Mouse (Mus musculus) heart, embryonic 11.5 days (tissue): ENCODE results near the gene Myl7. TPM values are rescaled to one million over a fixed set of nuclear protein-coding genes. Genes with fewer than 3 reads are reported as not detected.
A peak's percentile ranks its signal among the peaks of the same experiment; 100 is the strongest.

ENCODE experiments used
- ATAC-seq: fragments of 200-750 bp; cut with Nextera tagmentation; replicated peaks from 2 replicates; pipeline ENCODE4 v1.8.0; 2017; ENCODE audit warnings: moderate library complexity; ENCODE audit not compliant: insufficient number of reproducible peaks, low FRiP score, low TSS enrichment
- H3K27ac ChIP-seq: fragments of 300-500 bp; sonication (generic); 2 replicates; pipeline ENCODE4 v1.5.1; 2014; ENCODE audit warnings: mild to moderate bottlenecking, low read depth, low read length
- H3K27me3 ChIP-seq: fragments of 300-500 bp; sonication (generic); 2 replicates; pipeline ENCODE4 v1.6.1; 2014; ENCODE audit warnings: mild to moderate bottlenecking, low read length, mixed read lengths; ENCODE audit not compliant: control insufficient read depth, insufficient read depth
- H3K36me3 ChIP-seq: fragments of 300-500 bp; sonication (generic); 2 replicates; pipeline ENCODE4 v1.6.1; 2014; ENCODE audit warnings: mild to moderate bottlenecking, low read length, moderate library complexity, mixed read lengths; ENCODE audit not compliant: control insufficient read depth, insufficient read depth
- H3K4me1 ChIP-seq: fragments of 300-500 bp; sonication (generic); 2 replicates; pipeline ENCODE4 v1.6.1; 2014; ENCODE audit warnings: low read length; ENCODE audit not compliant: control insufficient read depth, insufficient read depth
- H3K4me2 ChIP-seq: fragments of 300-500 bp; sonication (generic); 2 replicates; pipeline ENCODE4 v1.6.1; 2014; ENCODE audit warnings: mild to moderate bottlenecking, moderate library complexity
- H3K4me3 ChIP-seq: fragments of 300-500 bp; sonication (generic); 2 replicates; pipeline ENCODE4 v1.5.1; 2014; ENCODE audit warnings: low read depth, low read length
- H3K9ac ChIP-seq: fragments of 300-500 bp; sonication (generic); 2 replicates; pipeline ENCODE4 v1.6.1; 2014; ENCODE audit warnings: mild to moderate bottlenecking, low read depth, low read length, moderate library complexity
- H3K9me3 ChIP-seq: fragments of 300-500 bp; sonication (generic); replicated peaks from 2 replicates; pipeline ENCODE4 v1.6.1; 2016; ENCODE audit warnings: low read length; ENCODE audit not compliant: control insufficient read depth
- WGBS: fragments of 180-500 bp; shearing (Covaris S2); extraction: QIAGEN DNeasy Blood & Tissue Kit; methylation state at CpG from one replicate; pipeline ENCODE4 v1.1.7; 2014; ENCODE audit not compliant: insufficient replicate concordance; 5-methylcytosine and 5-hydroxymethylcytosine counted together
- polyA plus RNA-seq: library from polyadenylated mRNA; unstranded; fragments of >200 nt; fragmentation: Nextera tagmentation; extraction: Ambion mirVana; gene quantifications from 2 replicates; pipeline ENCODE4 v1.2.1, GENCODE M21; 2014

Myl7 gene
- polyA plus RNA-seq, 1 experiment from 2014 or later, result 7,501 TPM

DNA sequence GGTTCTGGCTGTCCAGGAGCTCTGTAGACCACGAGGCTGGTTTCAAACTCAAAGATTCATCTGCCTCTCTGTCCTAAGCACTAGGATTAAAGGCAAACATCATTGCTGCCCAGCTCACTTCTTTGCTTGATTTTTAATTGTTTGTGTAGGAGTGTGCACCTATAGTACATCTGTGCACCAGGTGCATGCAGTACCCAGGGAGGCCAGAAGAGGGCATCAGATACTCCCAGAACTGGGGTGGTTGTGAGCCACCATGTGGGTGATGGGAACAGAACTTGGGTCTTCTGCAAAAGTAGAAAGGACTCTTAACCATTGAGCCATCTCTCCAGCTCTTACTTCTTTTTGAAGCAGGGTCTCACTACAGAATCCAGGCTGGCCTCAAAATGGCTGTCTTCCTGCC lies 39.9 kb downstream of the Myl7 start:
- H3K36me3 ChIP-seq, result no peaks in the 10 kb centered on the region
- no peak overlapping the region for H3K4me3 ChIP-seq
- no peak overlapping the region for H3K27ac ChIP-seq
- H3K9ac ChIP-seq, result no peak overlapping the region
- H3K4me2 ChIP-seq, result no peak overlapping the region
- WGBS, result 77% methylated on average over 1 of the region's 1 CpGs
- H3K9me3 ChIP-seq, result peaks cover 4% of the 10 kb centered on the region
- peaks cover 5% of the 10 kb centered on the region; the same call in 1 of the 2 replicates for H3K27me3 ChIP-seq
- no peak for ATAC-seq
- H3K4me1 ChIP-seq, result peaks cover 26% of the 10 kb centered on the region

DNA sequence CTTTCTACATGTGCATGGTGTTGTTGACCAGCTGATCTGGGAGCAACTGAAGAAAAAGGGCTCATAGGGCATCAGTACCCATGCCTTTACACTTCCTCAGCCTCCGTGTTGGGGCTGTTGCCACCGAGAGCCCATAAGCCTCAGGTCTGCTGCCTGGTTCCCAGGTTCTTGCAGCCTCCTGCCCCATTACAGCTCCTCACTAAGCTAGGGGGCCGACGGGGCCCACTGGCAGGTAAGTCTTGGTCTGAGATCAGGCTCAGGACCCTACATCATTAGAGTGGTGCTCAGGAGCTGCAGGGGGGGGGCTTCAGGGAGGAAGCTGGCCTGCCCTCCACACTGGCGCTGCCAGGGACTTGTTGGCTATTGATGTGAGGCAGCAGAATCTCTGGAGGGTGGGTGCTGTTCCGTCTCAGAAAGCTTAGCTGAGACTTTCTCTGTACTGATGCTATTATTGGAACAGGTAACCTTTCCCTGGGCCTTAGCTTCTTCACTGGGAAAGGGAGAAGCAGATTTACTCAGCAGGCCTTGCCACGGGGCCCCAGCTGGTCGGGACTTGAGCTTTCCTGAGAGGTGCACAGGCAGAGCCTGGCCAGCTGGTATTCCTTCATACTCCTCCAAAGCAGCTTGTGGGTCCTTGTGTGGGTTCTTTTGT lies 42.0 kb downstream of the Myl7 start:
- H3K4me1 ChIP-seq, result peaks cover 26% of the 10 kb centered on the region
- no peak overlapping the region for H3K27ac ChIP-seq
- 66% methylated on average over 8 of the region's 8 CpGs for WGBS
- H3K9ac ChIP-seq, result no peak overlapping the region
- ATAC-seq, result no peak
- no peak overlapping the region for H3K4me2 ChIP-seq
- no peak overlapping the region for H3K4me3 ChIP-seq
- peaks cover 4% of the 10 kb centered on the region for H3K9me3 ChIP-seq
- no peaks in the 10 kb centered on the region for H3K36me3 ChIP-seq
- H3K27me3 ChIP-seq, result peaks cover 5% of the 10 kb centered on the region; the same call in 1 of the 2 replicates

DNA sequence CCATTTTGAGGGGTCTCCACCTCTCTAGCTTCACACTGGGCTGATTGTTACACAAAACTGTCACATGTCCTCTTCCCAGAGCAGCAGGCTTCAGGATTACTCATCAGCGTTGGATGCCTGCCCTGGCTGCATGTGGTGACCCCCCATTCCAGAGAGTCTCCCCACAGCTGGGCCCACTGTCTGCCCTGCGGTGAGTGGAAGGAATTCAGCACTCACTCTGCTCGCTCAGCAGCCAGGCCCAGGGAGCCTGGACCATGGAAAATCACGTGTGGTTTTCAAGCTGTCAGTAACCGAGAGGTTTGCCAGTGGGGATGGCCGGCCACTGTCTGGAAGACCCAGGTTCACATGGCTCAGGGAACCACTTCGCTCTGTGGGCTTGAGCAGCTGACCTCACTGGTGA lies 42.7 kb downstream of the Myl7 start:
- H3K4me3 ChIP-seq, result no peak overlapping the region
- H3K9me3 ChIP-seq, result peaks cover 4% of the 10 kb centered on the region
- no peak for ATAC-seq
- no peak overlapping the region for H3K27ac ChIP-seq
- H3K9ac ChIP-seq, result peak overlapping the region; percentile 43; the same call in 1 of the 2 replicates
- 36% methylated on average over 7 of the region's 7 CpGs for WGBS
- H3K4me2 ChIP-seq, result no peak overlapping the region
- peaks cover 25% of the 10 kb centered on the region for H3K4me1 ChIP-seq
- H3K27me3 ChIP-seq, result peaks cover 2% of the 10 kb centered on the region; the same call in 1 of the 2 replicates
- H3K36me3 ChIP-seq, result no peaks in the 10 kb centered on the region

DNA sequence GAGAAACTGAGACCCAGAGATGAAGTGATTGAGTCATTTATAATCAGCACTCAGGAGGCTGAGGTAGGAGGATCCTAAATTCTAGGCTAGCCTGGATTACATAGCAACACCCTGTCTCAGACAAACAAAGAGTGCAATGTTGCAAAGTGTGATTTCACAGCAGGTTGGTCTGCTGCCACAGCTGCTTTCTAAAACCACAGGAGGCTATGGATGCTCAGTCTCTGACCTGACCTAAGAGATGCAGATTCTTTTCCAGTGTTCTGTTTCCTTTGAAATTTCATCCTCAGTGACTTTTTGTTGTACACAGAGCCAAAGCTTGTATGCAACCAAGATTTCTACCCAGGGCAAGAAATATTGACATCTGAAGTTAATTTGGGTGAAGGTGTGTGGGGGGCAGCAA lies 43.1 kb downstream of the Myl7 start:
- Histone ChIP-seq H3K27me3 (0 out of 2 replicates have a peak, but pooled peaks cover 2% of the 10 kb centered on the region), H3K4me2 (no peak overlapping the region), H3K27ac (no peak overlapping the region), H3K4me3 (no peak overlapping the region), H3K4me1 (peaks cover 25% of the 10 kb centered on the region), H3K9ac (no peak overlapping the region), H3K9me3 (peaks cover 4% of the 10 kb centered on the region), H3K36me3 (no peaks in the 10 kb centered on the region)
- ATAC-seq, result no peak

DNA sequence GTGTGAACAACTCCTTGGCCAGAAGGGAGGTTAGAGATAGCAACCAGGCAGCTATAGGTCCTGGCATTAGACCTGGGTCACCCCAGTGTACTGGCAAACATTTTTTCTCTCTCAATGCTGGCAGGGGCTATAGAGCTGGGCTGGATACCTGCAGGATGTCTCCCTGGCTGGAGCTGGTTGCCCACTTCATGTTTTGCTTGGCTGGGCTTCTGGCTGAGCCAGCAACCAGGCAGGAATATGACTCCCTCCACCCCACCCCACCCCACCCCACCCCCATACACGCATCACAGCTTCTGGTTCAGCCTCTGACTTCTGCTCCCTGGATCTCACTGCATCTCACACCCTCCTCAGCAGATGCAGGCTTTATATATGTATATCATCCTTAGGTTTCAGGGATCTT lies 46.3 kb downstream of the Myl7 start:
- no peaks in the 10 kb centered on the region for H3K36me3 ChIP-seq
- peaks cover 25% of the 10 kb centered on the region for H3K4me1 ChIP-seq
- no peak overlapping the region for H3K4me2 ChIP-seq
- no peak overlapping the region for H3K27ac ChIP-seq
- 17% methylated on average over 1 of the region's 1 CpGs for WGBS
- H3K27me3 ChIP-seq, result no peaks in the 10 kb centered on the region
- no peak overlapping the region for H3K9ac ChIP-seq
- no peaks in the 10 kb centered on the region for H3K9me3 ChIP-seq
- no peak for ATAC-seq
- H3K4me3 ChIP-seq, result no peak overlapping the region

DNA sequence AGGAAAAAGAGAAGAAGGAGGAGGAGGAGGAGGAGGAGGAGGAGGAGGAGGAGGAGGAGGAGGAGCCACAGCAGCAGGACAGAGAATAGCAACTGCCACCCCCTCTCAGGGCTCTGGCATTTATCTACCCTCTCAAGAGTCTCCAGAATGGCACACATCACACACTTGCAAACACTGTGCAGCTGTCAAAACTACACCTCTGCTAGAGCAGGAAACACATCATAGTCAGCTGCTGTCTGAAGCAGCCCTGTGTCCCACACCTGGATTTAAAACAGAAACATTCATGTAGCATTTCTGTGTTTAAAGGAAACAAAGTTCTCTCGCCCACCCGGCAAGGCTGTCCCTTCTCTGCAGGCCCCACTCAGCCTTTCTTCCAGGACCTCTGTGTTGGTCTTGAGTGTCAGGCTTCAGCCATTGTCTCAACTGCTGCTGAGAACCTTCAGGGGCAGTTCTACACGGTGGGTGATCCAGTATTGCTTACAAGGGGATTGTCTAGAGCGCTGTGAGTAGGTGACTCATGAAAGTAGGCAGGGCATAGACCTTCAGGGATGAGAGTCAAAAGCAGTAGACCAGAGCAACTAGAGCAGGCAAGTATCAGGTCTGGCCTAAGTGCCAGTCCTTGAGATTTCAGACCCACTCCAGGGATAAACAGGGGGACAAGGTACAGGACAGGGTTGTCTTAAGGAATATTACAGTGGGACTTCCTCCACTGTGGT lies 47.4 kb downstream of the Myl7 start:
- Histone ChIP-seq H3K4me3 (no peak overlapping the region), H3K27me3 (no peaks in the 10 kb centered on the region), H3K9ac (no peak overlapping the region), H3K27ac (peak overlapping the region; percentile 35; the same call in 1 of the 2 replicates), H3K9me3 (no peaks in the 10 kb centered on the region), H3K4me2 (no peak overlapping the region), H3K4me1 (peaks cover 22% of the 10 kb centered on the region), H3K36me3 (no peaks in the 10 kb centered on the region)
- ATAC-seq, result no peak
- 57% methylated on average over 4 of the region's 4 CpGs for WGBS

DNA sequence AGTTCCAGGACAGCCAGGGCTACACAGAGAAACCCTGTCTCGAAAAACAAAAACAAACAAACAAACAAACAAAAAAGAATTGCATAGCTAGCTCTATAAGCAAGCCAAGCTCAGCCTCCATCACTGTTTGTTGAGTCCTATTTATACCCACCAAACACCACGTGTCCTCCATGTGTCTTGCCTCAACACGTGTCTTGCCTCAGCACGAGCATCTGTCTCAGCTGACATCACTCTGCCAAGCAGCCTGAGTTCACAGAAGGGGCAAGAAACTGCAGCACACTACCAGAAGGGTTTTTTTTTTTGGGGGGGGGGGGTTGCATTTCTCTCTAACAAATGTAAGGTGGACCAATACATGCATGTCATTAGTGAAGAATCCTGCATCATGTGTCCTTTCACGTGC lies 48.1 kb downstream of the Myl7 start:
- H3K27ac ChIP-seq, result no peak overlapping the region

DNA sequence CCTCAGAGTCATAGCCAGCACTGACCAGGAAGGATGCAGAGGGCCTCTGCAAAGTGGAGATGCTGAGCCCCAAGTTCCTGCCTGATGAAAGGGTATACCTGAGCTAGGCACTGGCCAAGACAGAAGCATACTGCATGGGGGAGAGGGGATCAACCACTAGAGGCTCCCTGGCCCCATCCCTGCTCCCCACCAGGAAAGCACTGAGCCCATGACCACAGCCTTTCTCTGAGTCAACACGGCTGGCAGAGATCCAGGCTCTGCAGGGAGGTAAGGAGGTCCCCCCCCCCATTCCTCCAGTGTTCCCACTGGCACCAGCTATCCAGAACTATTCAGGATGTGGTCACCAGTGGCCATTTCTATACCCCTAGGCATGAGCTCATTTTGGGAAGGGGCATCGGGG lies 49.3 kb downstream of the Myl7 start:
- Histone ChIP-seq H3K36me3 (no peaks in the 10 kb centered on the region), H3K4me2 (no peak overlapping the region), H3K27ac (no peak overlapping the region), H3K4me1 (peaks cover 16% of the 10 kb centered on the region), H3K9me3 (no peaks in the 10 kb centered on the region), H3K27me3 (no peaks in the 10 kb centered on the region), H3K9ac (no peak overlapping the region), H3K4me3 (no peak overlapping the region)
- WGBS, result 78% methylated on average over 2 of the region's 2 CpGs
- ATAC-seq, result no peak

More for the DNA sequence above, 48.1 kb downstream of the Myl7 start:
- H3K9ac ChIP-seq, result no peak overlapping the region
- H3K36me3 ChIP-seq, result no peaks in the 10 kb centered on the region
- no peak overlapping the region for H3K4me3 ChIP-seq
- no peak overlapping the region for H3K4me2 ChIP-seq
- H3K27me3 ChIP-seq, result no peaks in the 10 kb centered on the region
- H3K9me3 ChIP-seq, result no peaks in the 10 kb centered on the region
- H3K4me1 ChIP-seq, result peaks cover 16% of the 10 kb centered on the region
- no peak for ATAC-seq
- 49% methylated on average over 5 of the region's 5 CpGs for WGBS

DNA sequence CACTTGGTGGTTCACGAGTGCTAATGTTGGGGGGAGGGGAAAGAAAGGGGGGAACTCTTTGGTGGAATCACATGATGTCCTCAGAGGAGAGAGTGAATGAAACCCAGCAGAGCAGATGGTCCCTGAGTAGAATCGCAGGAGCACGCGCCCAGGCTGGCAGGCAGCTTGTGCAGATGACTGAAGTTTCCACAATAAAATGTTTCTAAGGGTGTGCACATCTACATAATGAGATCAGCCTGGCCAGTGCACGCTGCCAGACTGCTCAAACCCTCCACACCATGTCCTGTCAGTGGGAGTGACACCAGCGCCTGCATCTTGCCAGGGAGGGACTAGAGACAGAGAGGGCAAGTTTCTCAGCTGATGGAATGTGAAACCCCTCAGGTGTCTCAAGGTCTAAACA lies 49.8 kb downstream of the Myl7 start:
- Histone ChIP-seq H3K36me3 (no peaks in the 10 kb centered on the region), H3K9me3 (no peaks in the 10 kb centered on the region), H3K27ac (no peak overlapping the region), H3K9ac (no peak overlapping the region), H3K27me3 (no peaks in the 10 kb centered on the region), H3K4me2 (no peak overlapping the region), H3K4me1 (peaks cover 16% of the 10 kb centered on the region), H3K4me3 (no peak overlapping the region)
- no peak for ATAC-seq
- 68% methylated on average over 6 of the region's 6 CpGs for WGBS
